Mouse (Mus musculus): Measurements from ENCODE around the gene Tmem258.

Gene Tmem258

GRCm38 (mm10) chr19:10184096-10184495 is 19.7 kb upstream of the Tmem258 start:
- DNase-seq (ENCODE audit: low read depth, low spot score) = peak; percentile 65

GRCm38 (mm10) chr19:10185876-10186275 is 17.9 kb upstream of the Tmem258 start:
- no peak for DNase-seq (ENCODE audit: low read depth, low spot score)

- no peak for DNase-seq (ENCODE audit: low read depth, low spot score)
Observed at GRCm38 (mm10) chr19:10186569-10186968, 17.2 kb upstream of the Tmem258 start.

- peak; percentile 95 for DNase-seq (ENCODE audit: low read depth, low spot score)
Observed at GRCm38 (mm10) chr19:10188281-10188811, 15.5 kb upstream of the Tmem258 start.

- no peak for DNase-seq (ENCODE audit: low read depth, low spot score)
Observed at GRCm38 (mm10) chr19:10189022-10189421, 14.8 kb upstream of the Tmem258 start.

- no peak for DNase-seq (ENCODE audit: low read depth, low spot score)
Observed at GRCm38 (mm10) chr19:10189940-10190339, 13.9 kb upstream of the Tmem258 start.

GRCm38 (mm10) chr19:10190796-10191195 is 13.0 kb upstream of the Tmem258 start:
- DNase-seq (ENCODE audit: low read depth, low spot score) = peak; percentile 79

- DNase-seq (ENCODE audit: low read depth, low spot score) = peak; percentile 51
Observed at GRCm38 (mm10) chr19:10191326-10191725, 12.5 kb upstream of the Tmem258 start.

GRCm38 (mm10) chr19:10194337-10194736 is 9.5 kb upstream of the Tmem258 start:
- DNase-seq (ENCODE audit: low read depth, low spot score) = no peak

GRCm38 (mm10) chr19:10195252-10195651 is 8.6 kb upstream of the Tmem258 start:
- DNase-seq (ENCODE audit: low read depth, low spot score) = no peak

GRCm38 (mm10) chr19:10197130-10197529 is 6.7 kb upstream of the Tmem258 start:
- no peak for DNase-seq (ENCODE audit: low read depth, low spot score)

- DNase-seq (ENCODE audit: low read depth, low spot score) = no peak
Observed at GRCm38 (mm10) chr19:10198286-10198685, 5.5 kb upstream of the Tmem258 start.

GRCm38 (mm10) chr19:10198723-10199122 is 5.1 kb upstream of the Tmem258 start:
- DNase-seq (ENCODE audit: low read depth, low spot score) = peak; percentile 92

GRCm38 (mm10) chr19:10203146-10203847 is 517 bp upstream of the Tmem258 start:
- no peak for DNase-seq (ENCODE audit: low read depth, low spot score)

- peak; percentile 91 for DNase-seq (ENCODE audit: low read depth, low spot score)
Observed at GRCm38 (mm10) chr19:10204616-10205001, 795 bp downstream of the Tmem258 start.

GRCm38 (mm10) chr19:10205051-10205450 is 1.2 kb downstream of the Tmem258 start:
- no peak for DNase-seq (ENCODE audit: low read depth, low spot score)

- no peak for DNase-seq (ENCODE audit: low read depth, low spot score)
Observed at GRCm38 (mm10) chr19:10208851-10209250, 5.0 kb downstream of the Tmem258 start.

GRCm38 (mm10) chr19:10210885-10211284 is 7.1 kb downstream of the Tmem258 start:
- no peak for DNase-seq (ENCODE audit: low read depth, low spot score)

GRCm38 (mm10) chr19:10213796-10214471 is 10.1 kb downstream of the Tmem258 start:
- DNase-seq (ENCODE audit: low read depth, low spot score) = peak; percentile 24

- DNase-seq (ENCODE audit: low read depth, low spot score) = no peak
Observed at GRCm38 (mm10) chr19:10216101-10216500, 12.3 kb downstream of the Tmem258 start.

- DNase-seq (ENCODE audit: low read depth, low spot score) = peak; percentile 76
Observed at GRCm38 (mm10) chr19:10219108-10219507, 15.3 kb downstream of the Tmem258 start.

- DNase-seq (ENCODE audit: low read depth, low spot score) = no peak
Observed at GRCm38 (mm10) chr19:10219593-10219992, 15.8 kb downstream of the Tmem258 start.

GRCm38 (mm10) chr19:10221585-10221984 is 17.8 kb downstream of the Tmem258 start:
- DNase-seq (ENCODE audit: low read depth, low spot score) = no peak
